Mouse (Mus musculus): ENCODE results near the gene Pgam2.

DNA sequence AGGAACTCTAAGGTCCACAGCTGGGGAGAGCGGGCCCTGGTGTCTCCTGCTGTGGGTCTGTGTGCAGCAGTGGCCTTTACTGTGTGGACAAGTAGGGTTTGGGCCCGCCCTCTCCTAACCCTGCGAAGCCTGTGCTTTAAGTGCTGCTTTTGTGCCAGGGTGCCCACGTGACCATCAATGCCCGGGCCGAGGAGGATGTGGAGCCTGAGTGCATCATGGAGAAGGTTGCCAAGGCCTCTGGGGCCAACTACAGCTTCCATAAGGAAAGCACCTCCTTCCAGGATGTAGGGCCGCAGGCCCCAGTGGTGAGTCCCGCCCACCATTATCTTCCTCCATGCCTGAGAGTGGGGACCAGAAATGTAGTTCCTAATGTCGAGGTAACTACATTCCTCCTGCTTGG lies 8.2 kb downstream of the Pgam2 start:
- TF ChIP-seq POLR2A (IDR thresholded peaks at IDR 0.05; ENCODE audit: borderline replicate concordance, insufficient read depth, low read length) (no peak), CTCF (IDR thresholded peaks at IDR 0.05; ENCODE audit: borderline replicate concordance, insufficient read depth, low read depth, low read length) (no peak)

All from cerebellum, adult 2 months (tissue).